Mouse (Mus musculus) T-cell, adult 2 months (primary cell): Measurements from ENCODE around the gene Steap2.

ENCODE experiments used
- DNase-seq: peaks from one replicate; pipeline ENCODE4 v3.0.0; 2022; ENCODE audit warnings: low spot score

The Steap2 gene

DNA sequence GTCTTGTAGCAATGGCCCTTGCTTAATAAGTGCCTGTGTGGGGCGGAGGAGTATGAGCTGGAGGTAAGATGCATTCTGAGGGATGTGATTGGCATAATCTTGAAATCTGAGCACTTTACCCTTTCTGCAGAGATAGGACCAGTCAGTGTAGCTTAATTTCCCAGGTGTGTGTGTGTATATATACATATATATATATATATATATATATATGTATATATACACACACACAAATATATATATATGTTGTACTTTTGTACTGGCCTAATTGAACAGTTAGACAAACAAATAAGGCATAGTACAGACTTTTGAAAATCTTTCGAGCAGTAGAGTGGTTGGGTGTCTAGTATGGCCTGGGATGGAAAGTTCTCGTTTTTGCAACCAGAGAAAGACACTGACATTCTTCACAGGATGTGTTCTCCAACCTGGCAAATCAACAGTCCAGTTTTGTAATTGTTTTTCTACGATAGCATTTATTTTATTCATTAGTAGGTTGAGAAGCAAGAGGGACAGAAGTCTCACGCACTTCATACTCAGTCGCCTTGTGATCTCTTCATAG lies 29.9 kb downstream of the Steap2 start:
- DNase-seq, result no peak

DNA sequence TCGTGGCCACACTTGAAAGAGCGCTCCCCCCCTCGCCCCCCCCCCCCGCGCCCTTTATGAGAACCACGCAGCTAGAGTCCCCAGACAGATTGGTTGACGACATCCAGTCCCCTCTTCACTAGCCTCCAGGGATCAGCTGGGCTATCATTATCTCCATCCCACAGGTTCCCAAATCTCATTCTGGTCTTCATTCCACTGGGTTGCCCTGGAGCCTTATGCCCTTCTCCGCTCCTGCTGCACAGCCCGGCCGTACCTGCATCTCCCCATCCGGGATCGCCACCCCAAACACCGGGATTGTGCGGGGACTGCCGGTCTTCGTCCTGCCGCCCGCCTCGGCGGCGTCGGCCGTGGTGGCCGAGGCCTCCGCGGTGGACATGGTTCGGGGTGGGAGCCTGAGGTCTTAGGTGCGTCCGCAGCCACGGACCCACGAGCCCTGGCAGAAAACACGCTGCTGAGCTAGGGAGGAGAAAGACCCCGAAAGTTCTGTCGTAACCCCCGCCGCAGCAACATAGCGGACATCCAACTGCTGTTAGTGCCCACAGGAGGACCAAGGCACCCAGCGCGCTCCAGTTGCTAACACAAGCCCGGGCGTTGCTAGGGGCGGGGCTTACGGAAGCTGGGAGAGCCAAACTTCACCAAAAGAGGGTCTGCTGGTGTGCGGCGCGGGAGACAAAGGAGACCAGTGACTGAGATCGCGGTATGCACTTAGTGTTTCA lies 30.6 kb downstream of the Steap2 start, which contains the start of gene Cfap69:
Gene Cfap69, minus strand, starts transcription at position 585 of the 716 bp plus-strand sequence.
- DNase-seq, result no peak

DNA sequence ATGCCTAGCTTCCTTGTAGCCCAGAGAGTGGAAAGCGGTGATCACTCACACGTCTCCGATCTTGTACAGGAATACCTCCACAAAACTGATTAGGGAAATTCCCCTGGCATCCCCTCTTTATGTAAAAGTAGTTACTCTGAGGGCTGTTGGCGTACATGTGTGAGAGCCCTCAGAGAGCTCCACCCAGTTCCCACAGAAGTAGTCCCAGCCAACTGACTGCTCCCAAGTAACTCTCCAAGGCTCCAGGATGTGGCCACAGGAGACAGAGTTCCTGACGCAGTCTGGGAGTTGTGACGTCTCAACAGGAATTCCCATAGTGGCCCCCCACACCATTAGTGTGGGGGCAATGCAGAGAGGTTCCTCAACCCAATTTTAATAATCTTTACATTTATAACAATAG lies 31.3 kb downstream of the Steap2 start:
- no peak for DNase-seq

DNA sequence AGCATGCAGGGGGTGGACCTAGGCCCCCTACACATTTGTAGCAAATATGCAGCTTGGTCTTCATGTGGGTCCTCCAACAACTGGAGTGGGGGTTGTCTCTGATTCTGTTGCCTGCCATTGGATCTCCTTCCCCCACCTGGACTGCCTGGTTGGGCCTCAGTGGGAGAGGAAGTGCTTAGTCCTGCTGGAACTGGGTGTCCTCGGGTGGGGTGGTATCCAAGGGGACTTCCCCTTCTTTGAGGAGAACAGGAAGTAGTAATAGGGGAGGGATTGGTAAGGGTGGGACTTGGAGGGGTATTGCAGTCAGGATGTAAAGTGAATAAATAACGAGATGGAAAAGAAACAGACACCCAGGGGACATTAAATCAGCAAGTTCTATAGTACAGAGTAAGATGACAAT lies 35.7 kb downstream of the Steap2 start:
- no peak for DNase-seq

DNA sequence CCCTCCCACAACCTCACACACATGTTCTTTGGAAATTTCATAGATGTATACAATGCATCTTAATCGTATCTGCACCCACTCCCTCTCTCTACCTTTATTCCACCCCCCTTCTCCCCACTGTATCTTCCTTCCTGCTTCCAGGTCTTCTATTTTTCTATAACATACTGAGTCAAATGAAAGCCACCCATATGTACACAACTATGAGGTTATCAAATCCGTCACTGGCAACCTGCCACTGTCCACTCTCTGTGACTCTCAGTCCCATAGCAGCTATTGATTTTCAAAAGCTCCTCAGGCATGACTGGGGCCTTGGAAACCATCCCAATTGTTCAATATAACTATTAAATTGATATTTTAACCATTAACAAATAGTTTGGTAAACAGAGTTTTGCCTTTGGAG lies 36.4 kb downstream of the Steap2 start:
- DNase-seq, result no peak

DNA sequence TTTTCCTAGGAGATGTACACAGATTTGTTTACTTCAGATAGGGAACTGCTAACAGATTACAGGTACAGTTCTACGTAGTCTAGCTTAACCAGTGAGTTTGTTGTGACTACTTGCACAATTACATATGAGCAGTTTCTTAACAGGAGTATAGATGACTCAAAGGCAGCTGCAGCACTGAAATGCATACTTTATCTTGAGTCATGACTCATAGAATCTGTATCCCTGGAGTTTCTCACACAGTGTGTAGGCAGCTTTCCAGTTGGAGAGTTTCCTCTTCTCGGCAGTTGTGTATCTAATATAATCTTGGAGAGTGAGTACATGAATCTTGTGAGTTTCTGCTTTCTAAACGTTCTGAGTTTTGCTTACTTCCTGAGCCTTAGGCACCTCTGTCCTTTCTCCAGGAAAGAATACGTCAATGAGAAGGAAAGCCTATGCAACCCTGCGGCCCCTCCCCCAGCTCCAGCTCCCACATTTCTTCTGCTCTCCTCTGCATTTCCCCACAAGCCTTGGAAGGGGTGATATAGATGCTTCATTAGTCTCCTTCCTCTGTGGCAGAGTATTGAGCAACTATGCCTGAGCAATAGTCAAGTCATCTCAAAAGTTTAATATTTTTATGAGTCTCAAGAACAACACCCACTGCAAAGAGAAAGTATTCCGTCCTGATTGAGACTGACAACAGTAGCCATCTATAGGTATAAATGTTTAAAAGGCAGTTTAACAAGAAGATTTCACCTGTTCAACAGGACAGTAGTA lies 45.4 kb downstream of the Steap2 start:
- DNase-seq, result no peak

DNA sequence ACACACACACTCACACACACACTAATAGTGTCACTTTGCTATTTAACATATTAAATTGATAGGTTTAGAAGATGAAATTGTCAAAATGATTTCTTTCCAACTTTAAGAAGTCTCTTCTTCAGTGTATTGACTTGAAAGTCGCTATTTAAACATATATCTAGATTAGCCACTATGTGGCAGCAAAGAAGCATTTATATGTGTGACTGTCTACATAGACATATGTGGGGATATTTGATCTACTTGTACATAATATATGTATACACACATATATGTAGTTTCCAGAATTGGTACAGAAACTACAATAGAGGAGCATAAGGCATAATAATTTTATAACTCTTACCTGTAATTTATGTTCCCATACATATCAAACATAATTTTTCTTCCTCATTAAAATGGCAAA lies 48.2 kb downstream of the Steap2 start:
- no peak for DNase-seq

DNA sequence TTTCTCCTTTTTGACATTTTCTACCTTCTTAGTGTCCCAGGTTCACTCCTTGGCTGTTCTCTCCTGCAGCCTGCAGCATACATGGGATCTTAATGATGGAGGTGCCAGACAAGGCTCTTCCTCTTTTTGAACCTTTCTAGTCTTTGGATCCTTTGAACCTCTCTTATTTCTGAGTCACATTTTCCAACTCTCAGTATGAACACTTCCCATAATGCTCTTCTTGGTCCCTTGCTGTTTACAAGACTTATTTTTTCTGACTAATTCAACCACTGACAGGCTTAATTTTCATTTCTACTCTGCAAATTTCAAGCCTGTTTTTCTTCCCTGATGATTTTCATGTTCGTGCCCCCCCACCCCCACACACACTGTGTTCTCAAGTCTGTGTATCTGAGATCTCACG lies 55.9 kb downstream of the Steap2 start:
- no peak for DNase-seq

DNA sequence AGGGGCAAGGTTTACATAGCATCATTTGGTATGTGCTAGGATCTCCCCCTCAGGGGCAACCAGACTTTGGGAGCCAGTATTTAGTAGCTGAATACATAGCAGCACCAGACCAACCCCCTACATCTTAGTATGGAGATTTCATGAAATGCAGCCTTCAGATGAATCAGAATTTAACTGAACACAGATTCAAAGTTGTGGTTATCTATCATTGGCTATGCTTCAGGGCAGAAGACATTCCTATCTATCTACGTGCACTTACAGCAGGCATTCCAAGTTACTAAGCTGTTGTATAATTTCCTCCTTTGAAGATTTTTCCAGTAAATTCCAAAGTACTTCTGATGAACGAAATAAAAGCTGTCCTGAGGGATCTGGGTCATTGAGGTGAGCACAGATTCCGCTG lies 68.9 kb downstream of the Steap2 start:
- DNase-seq, result no peak

DNA sequence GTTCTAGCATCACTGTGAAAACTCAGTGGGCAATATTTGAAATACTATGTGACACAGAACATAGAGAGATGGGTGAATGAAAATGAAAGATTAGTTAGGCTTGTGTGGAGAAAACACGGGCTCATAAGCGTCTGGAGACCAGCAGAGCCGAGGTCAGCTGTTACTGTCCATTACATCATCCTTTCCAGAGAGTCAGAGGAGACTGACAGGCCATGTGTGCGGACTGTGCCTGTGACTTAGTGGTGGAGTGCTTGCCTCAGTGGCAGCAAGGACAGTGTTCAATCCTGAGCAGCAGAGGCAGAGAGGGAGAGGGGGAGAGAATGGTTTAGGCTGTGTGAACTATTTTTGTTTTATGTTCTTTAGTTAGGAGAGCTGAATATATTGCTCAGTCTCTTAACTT lies 76.0 kb downstream of the Steap2 start:
- no peak for DNase-seq
